Mouse (Mus musculus): ENCODE data around the gene Olfr205.
"Not testable (repeated sequence)": the region's sequence is repeated elsewhere in the genome, so short reads cannot be mapped to it uniquely, and the experiment has no call there.

The Olfr205 gene

DNA sequence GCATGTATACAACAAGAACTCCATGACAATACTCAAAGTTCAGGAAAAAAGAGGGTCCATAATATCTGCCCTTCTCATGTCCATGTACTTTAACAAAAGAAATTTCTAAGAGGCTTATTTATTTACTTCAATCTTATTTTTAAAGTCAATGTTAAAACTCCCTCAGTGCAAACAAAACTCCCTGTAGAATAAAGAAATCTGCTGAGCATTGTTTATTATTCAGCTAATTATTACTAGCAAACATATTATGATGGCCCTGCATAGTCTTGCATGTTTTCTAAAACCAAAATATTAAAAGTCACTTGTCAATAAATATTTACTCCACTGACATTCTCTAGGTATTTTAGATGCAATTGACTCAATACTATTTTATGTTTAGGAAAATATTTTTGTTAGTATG is at the start of gene Olfr205:
TSS of gene Olfr205 (minus strand) at position 101 of the 400 bp plus-strand sequence.
- DNase-seq: no peak

DNA sequence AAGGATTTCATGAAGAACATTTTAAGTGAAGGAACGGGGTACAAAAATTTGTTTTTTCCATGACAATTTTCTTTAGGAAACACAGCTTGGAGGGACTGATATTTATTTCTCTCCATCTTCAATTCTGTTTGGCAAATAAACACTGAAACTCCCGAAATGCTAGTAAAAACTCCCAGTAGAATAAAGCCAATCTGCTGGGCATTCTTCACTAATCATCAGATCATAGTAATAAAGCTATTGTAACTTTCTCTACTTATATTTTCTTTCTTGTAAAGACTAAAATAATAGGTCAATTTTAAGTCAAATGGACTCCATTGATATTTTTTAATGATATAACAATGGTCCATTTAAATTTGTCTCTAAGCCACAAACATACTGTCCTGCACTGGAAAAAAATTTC is 33.0 kb upstream of the Olfr205 start, which contains the start of gene Olfr209:
TSS of gene Olfr209 (minus strand) at position 101 of the 400 bp plus-strand sequence.
- DNase-seq: no peak

DNA sequence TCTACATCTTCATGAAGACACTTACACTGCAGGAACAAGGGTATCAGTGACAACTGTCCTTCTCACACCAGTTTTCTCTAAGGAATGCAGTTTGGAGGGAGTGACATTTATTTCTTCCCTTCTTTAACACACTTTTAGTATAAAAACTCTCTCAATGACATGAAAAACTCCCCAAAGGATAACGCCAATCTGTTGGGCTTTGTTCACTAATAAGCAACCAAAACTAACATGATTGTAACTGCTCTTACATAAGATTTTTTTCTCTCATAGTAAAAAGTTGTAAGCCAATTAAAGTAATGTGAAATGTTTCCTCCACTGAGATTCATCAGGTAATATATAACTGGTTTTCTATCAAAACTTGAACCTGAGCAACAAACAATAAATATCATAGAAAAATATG is 18.2 kb upstream of the Olfr205 start, which contains the start of gene Olfr206:
TSS of gene Olfr206 (minus strand) at position 101 of the 400 bp plus-strand sequence.
- no peak for DNase-seq

DNA sequence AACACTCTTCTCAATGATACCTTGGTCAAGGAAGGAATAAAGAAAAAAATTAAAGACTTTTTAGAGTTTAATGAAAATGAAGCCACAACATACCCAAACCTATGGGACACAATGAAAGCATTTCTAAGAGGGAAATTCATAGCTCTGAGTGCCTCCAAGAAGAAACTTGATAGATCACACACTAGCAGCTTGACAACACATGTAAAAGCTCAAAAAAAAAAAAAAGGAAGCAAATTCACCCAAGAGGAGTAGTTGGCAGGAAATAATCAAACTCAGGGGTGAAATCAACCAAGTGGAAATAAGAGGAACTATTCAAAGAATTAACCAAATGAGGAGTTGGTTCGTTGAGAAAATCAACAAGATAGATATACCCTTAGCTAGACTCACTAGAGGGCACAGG is 7.7 kb downstream of the Olfr205 start:
- not testable (repeated sequence) for DNase-seq

DNA sequence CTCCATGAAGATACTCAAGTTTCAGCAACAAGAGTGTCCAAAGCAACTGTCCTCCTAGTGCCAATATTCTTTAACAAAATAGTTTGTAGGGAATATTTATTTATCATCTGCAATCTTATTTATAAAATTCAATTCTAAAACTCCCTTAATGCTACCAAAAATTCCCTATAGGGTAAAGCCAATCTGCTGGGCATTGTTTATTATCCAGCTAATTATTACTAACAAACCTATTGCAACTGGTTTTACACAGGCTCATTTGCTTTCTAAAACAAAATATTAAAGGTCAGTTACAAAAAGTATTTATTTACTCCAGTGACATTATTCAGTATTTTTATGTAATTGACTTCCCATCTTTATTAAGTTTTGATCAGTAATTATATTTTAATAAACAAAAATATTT is 12.8 kb downstream of the Olfr205 start, which contains the start of gene Olfr204:
TSS of gene Olfr204 (minus strand) at position 101 of the 400 bp plus-strand sequence.
- DNase-seq: no peak

DNA sequence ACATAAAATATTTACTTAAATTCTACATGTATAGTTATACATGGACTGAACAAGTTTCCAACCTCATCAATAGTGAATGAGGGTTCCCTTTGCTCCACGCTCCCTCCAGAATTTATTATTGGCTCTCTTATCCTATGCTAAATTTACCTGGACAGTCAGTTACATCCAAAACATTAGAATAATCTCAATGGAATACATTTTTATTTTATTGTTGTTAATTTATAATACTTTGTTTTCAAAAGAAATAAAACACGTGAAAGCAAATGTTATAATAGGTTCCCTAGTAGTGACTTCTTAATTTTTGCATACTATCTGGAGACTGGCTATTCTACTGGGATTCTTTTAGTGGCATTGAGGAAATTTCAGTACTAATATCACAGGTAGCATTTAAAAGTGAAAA is 32.4 kb downstream of the Olfr205 start, which contains the start of gene Olfr203:
TSS of gene Olfr203 (plus strand) at position 301 of the 400 bp plus-strand sequence.
- DNase-seq: no peak

DNA sequence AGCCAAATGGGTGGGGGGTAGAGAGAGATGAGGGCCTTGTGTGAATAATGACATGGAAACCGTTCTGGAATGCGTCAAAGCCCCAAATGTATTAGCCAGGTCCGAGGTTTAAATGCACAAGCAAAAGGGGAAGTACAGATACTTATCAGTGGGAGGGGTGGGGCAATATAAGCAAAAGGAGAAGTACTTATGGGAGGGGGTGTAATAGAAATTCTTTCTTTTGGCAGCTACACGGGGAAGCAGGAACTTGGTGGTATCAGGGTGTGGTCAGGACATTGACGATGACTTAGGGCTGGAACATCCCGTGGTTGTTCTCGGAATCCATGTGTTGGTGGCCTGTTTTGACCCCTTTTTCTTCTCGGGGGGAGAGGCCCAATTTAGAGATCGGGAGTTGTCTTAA is 43.4 kb downstream of the Olfr205 start:
- not testable (repeated sequence) for DNase-seq

DNA sequence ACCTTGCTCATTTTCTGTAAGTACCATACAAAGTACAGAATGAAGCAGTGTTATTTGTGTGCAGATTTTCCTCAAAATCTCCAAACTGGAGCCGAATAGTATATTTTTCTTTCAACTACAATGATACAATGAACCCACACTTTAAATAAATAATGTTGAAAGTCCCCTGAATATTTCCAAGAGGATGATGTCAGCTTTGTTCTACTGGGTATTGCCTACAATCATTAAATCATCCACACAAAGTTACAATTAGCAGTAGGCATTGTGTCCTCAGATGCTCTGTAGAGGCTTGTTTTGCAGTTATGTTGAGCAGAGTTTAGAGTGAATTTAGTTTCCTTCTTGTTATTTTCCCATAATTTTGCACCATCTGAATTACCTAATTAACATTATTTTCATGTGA is 44.2 kb downstream of the Olfr205 start, which contains the start of gene Olfr202:
TSS of gene Olfr202 (minus strand) at position 101 of the 400 bp plus-strand sequence.
- DNase-seq: no peak

DNA sequence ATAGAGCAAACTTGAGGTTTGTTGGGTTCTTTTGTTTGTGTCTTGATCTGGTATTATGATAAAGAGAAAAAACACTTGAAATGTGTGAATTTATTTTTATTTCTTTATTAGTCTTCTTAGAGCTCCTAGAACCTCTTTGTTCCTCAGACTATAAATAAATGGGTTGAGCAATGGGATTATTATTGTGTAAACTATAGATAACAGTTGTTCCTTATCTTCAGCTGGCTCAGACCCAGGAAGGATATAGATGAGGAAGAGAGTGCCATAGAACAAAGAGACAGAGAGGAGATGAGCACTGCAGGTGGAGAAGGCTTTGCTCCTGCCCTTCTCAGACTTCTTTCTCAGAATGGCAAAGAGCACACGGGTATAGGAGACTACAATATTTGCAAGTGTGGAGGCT is 47.5 kb downstream of the Olfr205 start:
- no peak for DNase-seq

DNA sequence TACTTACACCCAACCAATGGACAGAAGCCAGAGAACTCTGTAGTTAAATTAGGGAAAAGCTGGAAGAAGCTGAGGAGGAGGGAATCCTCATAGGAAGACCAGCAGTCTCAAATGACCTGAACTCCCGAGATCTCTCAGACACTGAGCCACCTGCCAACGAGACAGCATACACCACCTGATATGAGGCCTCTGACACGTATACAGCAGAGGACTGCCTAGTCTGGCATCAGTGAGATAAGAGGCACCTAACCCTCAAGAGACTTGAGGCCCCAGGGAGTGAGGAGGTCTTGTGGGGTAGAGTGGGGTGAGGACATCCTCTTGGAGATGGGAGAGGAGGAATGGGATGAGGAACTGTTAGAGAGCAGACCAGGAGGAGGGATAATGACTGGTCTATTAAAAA is 50.4 kb downstream of the Olfr205 start:
- no peak for DNase-seq
